Mouse (Mus musculus) liver, embryonic 11.5 days (tissue): ENCODE measurements around the gene Rere. TPM values are rescaled to one million over a fixed set of nuclear protein-coding genes. Genes with fewer than 3 reads are reported as not detected.

Experiments used
- ATAC-seq: fragments of 200-750 bp; cut with Nextera tagmentation; replicated peaks from 2 replicates; pipeline ENCODE4 v1.8.0; 2017; ENCODE audit warnings: moderate number of reproducible peaks, mild to moderate bottlenecking, moderate TSS enrichment, moderate library complexity; ENCODE audit not compliant: low FRiP score
- DNase-seq: peaks from one replicate; pipeline ENCODE4 v3.0.0-alpha.2; 2017; ENCODE audit warnings: low spot score
- H3K27ac ChIP-seq: fragments of 300-500 bp; sonication (generic); 2 replicates; pipeline ENCODE4 v1.5.1; 2014; ENCODE audit warnings: mild to moderate bottlenecking, low read depth, low read length, control low read depth
- H3K27me3 ChIP-seq: fragments of 300-500 bp; sonication (generic); replicated peaks from 2 replicates; pipeline ENCODE4 v1.6.1; 2014; ENCODE audit warnings: low read length, mixed read lengths; ENCODE audit not compliant: control insufficient read depth, insufficient read depth
- H3K36me3 ChIP-seq: fragments of 300-500 bp; sonication (generic); 2 replicates; pipeline ENCODE4 v1.6.1; 2014; ENCODE audit warnings: mild to moderate bottlenecking, low read length, moderate library complexity, mixed read lengths; ENCODE audit not compliant: control insufficient read depth, insufficient read depth
- H3K4me1 ChIP-seq: fragments of 300-500 bp; sonication (generic); replicated peaks from 2 replicates; pipeline ENCODE4 v1.6.1; 2014; ENCODE audit warnings: low read length, mixed read lengths; ENCODE audit not compliant: control insufficient read depth, insufficient read depth
- H3K4me2 ChIP-seq: fragments of 300-500 bp; sonication (generic); 2 replicates; pipeline ENCODE4 v1.6.1; 2014; ENCODE audit warnings: mild to moderate bottlenecking, control low read depth, moderate library complexity
- H3K4me3 ChIP-seq: fragments of 300-500 bp; sonication (generic); 2 replicates; pipeline ENCODE4 v1.5.1; 2014; ENCODE audit warnings: low read depth, low read length, control low read depth
- H3K9ac ChIP-seq: fragments of 300-500 bp; sonication (generic); 2 replicates; pipeline ENCODE4 v1.6.1; 2014; ENCODE audit warnings: low read depth, low read length, control low read depth
- H3K9me3 ChIP-seq: fragments of 300-500 bp; sonication (generic); 2 replicates; pipeline ENCODE4 v1.6.1; 2016; ENCODE audit warnings: low read length, inconsistent platforms, mixed read lengths; ENCODE audit not compliant: control insufficient read depth
- WGBS: fragments of 180-500 bp; shearing (Covaris S2); extraction: QIAGEN DNeasy Blood & Tissue Kit; methylation state at CpG from one replicate; pipeline ENCODE4 v1.1.7; 2014; 5-methylcytosine and 5-hydroxymethylcytosine counted together
- polyA plus RNA-seq: library from polyadenylated mRNA; unstranded; fragments of >200 nt; fragmentation: Nextera tagmentation; extraction: Ambion mirVana; gene quantifications from 2 replicates; pipeline ENCODE4 v1.2.1, GENCODE M21; 2014

Rere gene
- polyA plus RNA-seq, 1 experiment from 2014 or later = 23.3 TPM

GRCm38 (mm10) chr4:150382504-150382903, 101.1 kb downstream of the Rere start:
- Histone ChIP-seq H3K4me1 (peaks cover 28% of the 10 kb centered on the region), H3K27ac (no peak overlapping the region), H3K27me3 (no peaks in the 10 kb centered on the region), H3K9ac (no peak overlapping the region), H3K4me3 (no peak overlapping the region), H3K9me3 (no peaks in the 10 kb centered on the region), H3K36me3 (no peaks in the 10 kb centered on the region), H3K4me2 (no peak overlapping the region)
- DNase-seq = no peak
- 69% methylated on average over 3 of the region's 3 CpGs for WGBS
- no peak for ATAC-seq

DNA sequence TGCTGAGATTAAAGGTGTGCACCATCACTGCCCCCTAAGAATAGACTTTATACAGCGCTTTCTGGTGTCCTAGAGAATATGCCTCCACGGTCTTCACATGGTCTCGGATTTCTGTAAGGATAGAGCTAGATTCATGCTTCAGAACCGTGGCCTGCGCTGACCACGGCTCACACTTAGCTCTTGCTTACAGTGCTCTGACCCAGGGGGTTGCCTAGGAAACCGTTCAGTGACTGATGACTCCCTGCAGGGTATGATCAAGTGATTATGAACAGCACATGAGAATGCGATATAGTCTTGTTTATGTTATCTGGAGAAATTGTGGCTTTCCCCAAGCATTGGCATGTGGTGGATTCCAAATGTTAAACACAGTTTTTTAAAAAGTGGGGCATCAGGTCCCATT, 103.0 kb downstream of the Rere start:
- no peaks in the 10 kb centered on the region for H3K36me3 ChIP-seq
- peak; percentile 20; the same call in 1 of the 2 replicates for ATAC-seq
- H3K27me3 ChIP-seq = no peaks in the 10 kb centered on the region
- no peaks in the 10 kb centered on the region for H3K9me3 ChIP-seq
- no peak overlapping the region for H3K4me2 ChIP-seq
- WGBS = 64% methylated on average over 8 of the region's 8 CpGs
- H3K4me1 ChIP-seq = peaks cover 26% of the 10 kb centered on the region
- no peak overlapping the region for H3K9ac ChIP-seq
- DNase-seq = no peak
- no peak overlapping the region for H3K4me3 ChIP-seq
- H3K27ac ChIP-seq = no peak overlapping the region

- Histone ChIP-seq H3K36me3 (no peaks in the 10 kb centered on the region), H3K27ac (no peak overlapping the region), H3K9ac (no peak overlapping the region), H3K4me3 (no peak overlapping the region), H3K9me3 (no peaks in the 10 kb centered on the region), H3K27me3 (no peaks in the 10 kb centered on the region), H3K4me1 (peaks cover 25% of the 10 kb centered on the region), H3K4me2 (no peak overlapping the region)
- DNase-seq (no peak), ATAC-seq (no peak)
- 84% methylated on average over 3 of the region's 3 CpGs for WGBS
These were observed 103.5 kb downstream of the Rere start for GRCm38 (mm10) chr4:150384899-150385298.

DNA sequence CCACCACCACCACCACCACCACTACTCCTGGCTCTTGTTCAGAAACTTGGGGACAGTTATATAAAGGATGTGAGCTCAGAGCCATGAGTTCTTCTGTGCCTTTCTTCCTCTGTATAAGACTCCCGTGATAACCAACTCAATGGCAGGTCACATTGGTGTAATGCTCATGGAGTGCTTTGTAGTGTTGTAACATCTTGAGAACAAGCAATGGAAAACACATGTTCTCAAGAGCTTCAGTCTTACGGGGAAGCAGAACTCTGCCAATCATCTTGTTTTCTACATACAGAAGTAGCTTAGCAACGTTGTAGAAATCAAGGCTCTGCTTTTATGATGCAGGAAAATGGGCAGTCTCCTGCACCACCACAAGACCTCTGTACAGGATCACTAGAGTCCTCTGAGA, 107.1 kb downstream of the Rere start:
- Histone ChIP-seq H3K4me2 (no peak overlapping the region), H3K4me1 (peaks cover 25% of the 10 kb centered on the region), H3K9me3 (no peaks in the 10 kb centered on the region), H3K27me3 (no peaks in the 10 kb centered on the region), H3K4me3 (no peak overlapping the region), H3K27ac (no peak overlapping the region), H3K36me3 (no peaks in the 10 kb centered on the region), H3K9ac (no peak overlapping the region)
- DNase-seq = no peak
- 72% methylated on average over 3 of the region's 3 CpGs for WGBS
- ATAC-seq = no peak

- no peak overlapping the region for H3K4me3 ChIP-seq
- H3K4me2 ChIP-seq = no peak overlapping the region
- H3K27ac ChIP-seq = no peak overlapping the region
- no peak overlapping the region for H3K9ac ChIP-seq
- no peaks in the 10 kb centered on the region for H3K9me3 ChIP-seq
- no peaks in the 10 kb centered on the region for H3K27me3 ChIP-seq
- H3K36me3 ChIP-seq = no peaks in the 10 kb centered on the region
- DNase-seq (no peak), ATAC-seq (no peak)
- 62% methylated on average over 8 of the region's 8 CpGs for WGBS
- H3K4me1 ChIP-seq = peaks cover 48% of the 10 kb centered on the region
These were observed 112.2 kb downstream of the Rere start for GRCm38 (mm10) chr4:150393607-150394006.

GRCm38 (mm10) chr4:150394091-150394490, 112.6 kb downstream of the Rere start:
- peaks cover 43% of the 10 kb centered on the region for H3K4me1 ChIP-seq

DNA sequence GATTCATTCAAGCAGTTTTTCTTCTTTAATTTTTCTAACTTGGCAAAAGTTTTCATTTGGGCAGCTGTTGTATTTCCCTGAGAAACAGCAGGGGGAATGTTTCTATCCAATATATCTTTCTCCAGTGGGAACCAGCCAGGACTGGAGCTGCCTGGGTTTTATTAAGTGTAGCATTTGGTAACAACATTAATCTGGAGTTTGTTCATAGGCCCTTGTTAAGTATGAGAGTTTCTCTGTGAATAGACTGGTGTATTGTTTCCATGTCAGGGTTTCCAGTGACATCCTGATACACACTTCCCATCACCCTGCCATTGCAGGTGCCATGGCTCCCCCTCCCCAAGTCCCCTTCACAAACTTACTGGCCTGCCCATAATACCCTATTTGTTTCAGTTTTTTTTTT, 114.9 kb downstream of the Rere start:
- Histone ChIP-seq H3K36me3 (no peaks in the 10 kb centered on the region), H3K4me3 (no peak overlapping the region), H3K9ac (no peak overlapping the region), H3K27me3 (no peaks in the 10 kb centered on the region), H3K9me3 (no peaks in the 10 kb centered on the region), H3K27ac (no peak overlapping the region), H3K4me2 (0 out of 2 replicates have a peak overlapping the region, but pooled peaks have one; percentile 23), H3K4me1 (peaks cover 48% of the 10 kb centered on the region)
- DNase-seq (no peak), ATAC-seq (no peak)

More at GRCm38 (mm10) chr4:150394091-150394490, 112.6 kb downstream of the Rere start:
- no peaks in the 10 kb centered on the region for H3K36me3 ChIP-seq
- no peak overlapping the region for H3K4me3 ChIP-seq
- no peak for ATAC-seq
- H3K27ac ChIP-seq = no peak overlapping the region
- WGBS = 79% methylated on average over 4 of the region's 4 CpGs
- no peak overlapping the region for H3K4me2 ChIP-seq
- no peak overlapping the region for H3K9ac ChIP-seq
- H3K9me3 ChIP-seq = no peaks in the 10 kb centered on the region
- no peaks in the 10 kb centered on the region for H3K27me3 ChIP-seq
- no peak for DNase-seq

DNA sequence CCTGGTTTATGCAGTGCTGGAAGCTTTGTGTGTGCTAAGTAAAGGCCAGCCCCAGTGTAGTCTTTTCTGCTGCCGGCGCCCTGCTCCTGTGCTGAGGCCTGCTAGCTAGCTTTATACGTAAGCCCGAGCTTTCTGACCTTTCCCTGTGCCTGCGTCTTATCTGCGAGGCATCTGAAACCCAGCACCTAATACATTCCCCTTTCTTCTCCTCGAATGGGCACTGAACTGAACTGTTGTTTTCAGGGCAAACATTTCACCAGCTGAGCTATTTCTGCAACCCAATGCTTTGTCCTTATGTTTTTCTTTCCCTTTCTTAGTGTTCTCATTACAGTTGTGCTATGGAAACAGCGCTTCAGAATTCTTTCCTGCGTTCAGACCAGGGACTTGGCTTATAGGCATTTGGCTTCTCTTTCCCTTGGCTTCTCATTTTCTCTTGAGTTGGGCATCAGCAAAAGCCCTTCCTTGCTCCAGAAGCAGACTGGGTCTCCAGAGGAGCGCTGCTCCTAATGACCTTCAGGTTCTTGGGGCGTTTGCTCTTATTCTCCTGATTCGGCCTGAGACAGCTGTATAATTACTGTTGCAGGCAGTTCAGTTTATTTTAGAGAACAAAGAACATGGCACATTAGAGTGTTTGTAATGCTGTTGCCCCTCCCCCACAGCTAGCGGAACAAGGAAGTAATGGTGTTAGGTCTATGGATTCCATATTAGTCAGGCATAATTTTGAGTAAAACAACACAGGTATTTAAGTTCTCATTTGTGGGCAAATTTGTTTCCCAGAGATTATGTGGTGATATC, 115.6 kb downstream of the Rere start:
- Histone ChIP-seq H3K36me3 (no peaks in the 10 kb centered on the region), H3K9me3 (no peaks in the 10 kb centered on the region), H3K9ac (0 out of 2 replicates have a peak overlapping the region, but pooled peaks have one; percentile 11), H3K27ac (peak overlapping the region; percentile 16; the same call in 1 of the 2 replicates), H3K4me1 (peaks cover 49% of the 10 kb centered on the region), H3K4me3 (no peak overlapping the region), H3K4me2 (peak overlapping the region; percentile 23; the same call in 1 of the 2 replicates), H3K27me3 (no peaks in the 10 kb centered on the region)
- WGBS = 46% methylated on average over 13 of the region's 13 CpGs
- DNase-seq (no peak), ATAC-seq (no peak)

GRCm38 (mm10) chr4:150399032-150399431, 117.6 kb downstream of the Rere start:
- no peak for ATAC-seq
- 82% methylated on average over 2 of the region's 2 CpGs for WGBS
- H3K27me3 ChIP-seq = no peaks in the 10 kb centered on the region
- DNase-seq = no peak
- H3K4me1 ChIP-seq = peaks cover 60% of the 10 kb centered on the region
- no peaks in the 10 kb centered on the region for H3K36me3 ChIP-seq
- no peak overlapping the region for H3K27ac ChIP-seq
- H3K4me2 ChIP-seq = no peak overlapping the region
- H3K4me3 ChIP-seq = no peak overlapping the region
- no peaks in the 10 kb centered on the region for H3K9me3 ChIP-seq
- H3K9ac ChIP-seq = no peak overlapping the region
